Mouse (Mus musculus): ENCODE results near the gene Lgr6.

- TF ChIP-seq EP300 (optimal IDR thresholded peaks at IDR 0.05) (no peak), CTCF (IDR thresholded peaks at IDR 0.05; ENCODE audit: low read depth) (no peak)
Measured at GRCm38 (mm10) chr1:135132893-135133369, 27.9 kb upstream of the Lgr6 start.
